Mouse (Mus musculus) mouse trophoblast stem cell (cell line): Measurements from ENCODE around the gene Mki67.
"Not testable (repeated sequence)": the region's sequence is repeated elsewhere in the genome, so short reads cannot be mapped to it uniquely, and the experiment has no call there.

ENCODE experiments used
- in situ Hi-C, 2 experiments: fragments of 300-500 bp; cut with MseI, MboI; formaldehyde crosslinking; loops; 2 replicates in 1 of 2; 3 replicates in 1 of 2; pipeline ENCODE4 v1.15.1; 2025

Gene Mki67

DNA sequence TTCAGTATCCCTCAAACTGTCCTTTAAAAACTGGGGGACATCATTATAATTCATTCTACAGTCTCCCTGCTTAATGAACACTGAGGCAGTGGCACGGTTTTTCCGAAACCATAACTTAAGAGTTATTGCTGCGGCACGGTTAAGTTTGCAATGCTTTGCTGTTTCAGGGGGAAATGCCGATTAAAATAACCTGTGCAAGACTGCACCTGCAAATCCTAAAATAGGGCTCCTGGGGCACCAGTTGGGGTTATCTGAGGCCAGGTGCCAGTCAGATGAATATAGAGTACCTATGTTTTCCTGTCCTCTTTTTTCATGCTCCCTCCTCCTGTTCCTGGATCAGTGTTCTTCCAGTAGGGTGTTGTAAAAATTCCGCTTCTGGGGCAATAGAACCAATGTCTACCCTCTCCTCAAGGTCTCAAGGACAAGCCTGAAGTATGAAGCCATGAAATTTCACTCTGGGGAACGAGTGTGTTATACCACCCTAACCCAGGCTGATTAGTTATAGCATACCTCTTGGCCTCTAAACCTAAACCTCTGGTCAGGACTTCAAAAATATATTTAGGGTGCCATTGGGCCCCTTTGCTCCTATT, 902 bp upstream of the Mki67 start:
- in situ Hi-C loops, result no loop called here

DNA sequence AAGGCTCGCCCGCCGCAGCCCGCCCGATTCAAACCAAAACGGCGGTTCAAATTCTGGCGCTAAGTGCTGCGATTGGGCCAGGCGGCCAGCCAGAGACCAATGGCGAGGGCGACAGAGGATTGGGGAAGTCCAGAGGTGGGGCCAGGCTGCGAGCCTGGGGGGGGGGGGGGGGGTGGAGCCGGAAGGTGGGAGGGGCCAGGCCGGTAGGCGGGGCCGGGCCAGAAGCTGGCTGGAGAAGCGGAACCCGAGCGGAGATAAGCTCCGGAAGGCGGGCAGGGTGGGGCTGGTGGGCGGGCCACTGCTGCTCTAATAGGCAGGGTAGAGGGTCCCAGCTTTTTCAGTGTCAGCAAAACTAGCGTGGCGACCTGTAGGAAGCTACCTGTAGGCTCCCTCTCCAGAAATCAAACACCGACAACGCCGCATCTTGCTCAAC, 300 bp upstream of the Mki67 start:
- in situ Hi-C loops, result no loop called here

DNA sequence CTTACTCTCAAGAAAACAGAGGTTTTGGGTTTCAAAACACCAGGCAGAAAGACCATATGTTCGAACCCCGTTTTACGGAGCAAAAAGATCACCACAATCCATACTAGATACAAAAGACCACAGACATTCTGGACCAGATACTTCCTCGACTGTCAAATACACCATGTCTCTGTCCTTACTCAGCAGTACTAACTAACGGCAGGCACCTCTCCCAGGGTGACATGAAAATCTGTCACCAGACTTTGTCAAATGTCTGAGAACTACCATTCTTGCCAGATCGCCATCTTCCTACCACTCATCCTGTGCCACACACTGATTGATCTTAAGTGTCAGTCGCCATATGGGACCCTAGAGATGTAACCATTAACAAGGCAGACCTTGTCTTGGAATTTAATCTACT, 995 bp downstream of the Mki67 start:
- in situ Hi-C loops, result no loop called here

DNA sequence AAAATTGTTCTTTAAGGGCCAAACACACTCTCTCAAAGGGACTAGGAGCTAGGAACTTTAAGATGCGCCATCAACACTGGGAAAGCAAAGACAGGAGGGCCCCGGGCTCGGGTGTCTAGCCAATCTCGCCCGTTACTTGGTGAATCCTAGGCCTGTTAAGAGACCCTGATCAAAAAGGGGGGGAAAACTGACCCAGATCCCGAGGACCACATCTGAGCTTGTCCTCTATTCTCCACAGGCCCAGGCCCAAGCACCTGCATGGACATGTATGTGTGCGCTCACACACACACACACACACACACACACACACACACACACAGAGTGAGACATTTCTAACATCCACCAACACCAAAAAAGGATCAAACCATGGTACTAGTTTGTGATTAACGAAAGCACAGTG, 2.8 kb downstream of the Mki67 start:
- in situ Hi-C loops, result no loop called here

DNA sequence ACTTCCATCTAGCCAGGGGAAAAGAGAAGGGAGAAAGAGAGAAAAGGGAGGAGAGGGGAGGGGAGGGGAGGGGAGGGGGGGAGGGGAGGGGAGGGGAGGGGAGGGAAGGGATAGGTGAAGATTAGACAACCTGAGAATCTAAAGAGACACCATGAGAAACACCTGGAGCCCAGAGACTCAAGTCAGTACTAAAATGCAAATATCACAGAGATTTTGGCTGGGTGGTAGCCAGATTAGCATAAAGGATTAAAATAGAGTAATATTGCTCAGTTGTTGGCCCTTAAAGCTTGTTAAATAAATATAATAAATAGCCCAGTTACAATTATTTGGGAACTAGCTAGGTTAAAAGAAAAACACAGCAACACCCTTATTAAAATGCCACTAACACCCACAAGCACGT, 3.6 kb downstream of the Mki67 start:
- in situ Hi-C loops, result no loop called here

DNA sequence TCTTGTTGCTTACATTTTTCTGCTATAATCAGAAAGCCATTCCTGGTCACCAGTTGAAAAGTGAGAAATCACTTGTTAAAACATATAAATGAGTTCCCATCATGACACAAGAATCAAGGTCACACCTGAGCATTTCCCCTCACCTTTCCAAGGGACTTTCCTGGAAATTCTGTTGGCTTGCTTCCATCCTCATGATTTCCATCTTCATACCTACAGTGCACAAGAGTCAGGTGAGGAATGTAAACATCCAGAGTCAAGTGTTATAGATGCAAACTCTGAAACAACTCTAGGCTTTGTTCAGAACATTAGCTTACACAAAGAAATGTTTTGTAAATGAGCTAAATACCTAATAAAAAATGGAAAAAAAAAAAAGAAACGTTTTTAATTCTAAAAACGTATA, 5.5 kb downstream of the Mki67 start:
- in situ Hi-C loops, result no loop called here

DNA sequence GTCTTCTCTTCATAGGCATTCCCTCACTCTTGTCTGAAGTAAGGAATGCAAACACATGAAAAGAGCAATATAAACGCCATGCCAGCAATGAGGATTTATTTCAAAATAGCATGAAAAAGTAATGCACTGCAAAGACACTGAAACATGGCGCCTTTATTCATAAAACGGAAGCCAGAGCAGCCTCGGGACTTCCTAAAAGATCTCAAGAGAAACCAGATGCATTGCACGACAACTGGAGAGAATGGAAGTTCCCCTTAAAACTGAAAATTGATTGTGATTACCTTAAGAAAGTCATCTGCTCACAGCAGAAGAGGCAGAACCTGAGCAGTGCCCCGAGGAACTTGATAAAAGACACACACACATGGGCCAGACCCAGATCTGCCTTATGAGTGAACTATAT, 10.4 kb downstream of the Mki67 start:
- in situ Hi-C loops, result no loop called here

DNA sequence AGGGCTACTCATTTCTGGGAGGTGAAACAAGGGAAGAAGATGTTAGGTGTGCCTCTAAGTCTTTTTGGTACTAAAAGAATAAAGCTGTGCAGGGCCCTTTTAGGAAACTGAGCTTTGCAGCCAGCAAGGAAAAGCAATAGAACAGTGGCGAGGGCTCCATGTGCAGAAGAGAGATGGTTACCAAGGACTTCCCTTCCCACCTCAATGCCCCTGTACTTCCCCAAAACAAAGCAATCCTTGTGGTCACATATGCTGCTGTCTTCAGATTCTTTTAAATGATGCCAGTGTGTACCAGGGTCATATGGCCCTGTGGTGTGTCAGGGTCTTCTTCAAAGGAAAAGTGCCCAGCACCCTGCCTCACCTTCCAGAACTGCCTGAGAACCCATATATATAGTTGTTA, 11.1 kb downstream of the Mki67 start:
- in situ Hi-C loops, result no loop called here

DNA sequence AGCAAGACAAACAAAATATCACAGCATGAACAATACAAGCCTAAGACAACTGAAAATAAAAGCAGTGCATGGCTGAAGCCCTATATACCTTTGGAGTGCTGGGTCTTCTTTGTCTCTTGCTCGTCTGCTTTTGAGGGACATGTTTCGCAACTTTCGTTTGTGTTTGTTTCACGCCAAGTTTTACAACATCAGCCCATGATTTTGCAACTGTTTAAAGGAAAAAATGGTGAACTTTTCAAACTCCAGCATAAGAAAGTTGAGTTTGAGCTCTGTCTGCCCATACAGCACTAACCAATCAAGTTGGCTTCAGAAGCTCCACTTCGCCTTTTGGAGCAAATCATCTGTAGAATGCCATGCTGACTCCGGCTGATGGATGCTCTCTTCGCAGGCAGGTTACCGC, 11.9 kb downstream of the Mki67 start:
- in situ Hi-C loops, result no loop called here

DNA sequence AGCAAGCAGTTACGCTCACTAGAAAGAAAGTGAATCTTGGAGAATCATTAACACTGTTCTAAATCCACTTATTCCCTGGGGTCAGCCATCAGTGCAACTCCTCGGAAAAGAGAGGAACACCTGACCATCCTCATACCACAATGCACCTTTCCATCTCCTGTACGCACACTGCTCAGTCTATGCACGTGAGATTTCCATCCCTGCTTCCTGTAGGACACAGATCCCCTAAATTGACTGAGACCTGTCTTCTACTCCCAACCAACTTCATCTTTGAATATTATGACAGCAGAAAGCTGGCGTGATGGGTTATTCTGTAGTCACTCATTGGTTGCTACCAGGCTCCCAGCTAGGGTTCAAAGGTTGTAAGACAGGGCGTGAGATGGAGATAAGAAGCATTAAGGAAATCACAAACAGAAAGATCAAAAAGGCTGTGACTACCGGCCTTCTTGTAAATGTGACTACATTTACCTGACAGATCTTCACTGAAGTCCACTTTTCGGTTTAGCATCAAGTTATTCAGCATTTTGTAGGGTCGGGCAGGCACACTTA, 12.5 kb downstream of the Mki67 start:
- in situ Hi-C loops, result no loop called here

DNA sequence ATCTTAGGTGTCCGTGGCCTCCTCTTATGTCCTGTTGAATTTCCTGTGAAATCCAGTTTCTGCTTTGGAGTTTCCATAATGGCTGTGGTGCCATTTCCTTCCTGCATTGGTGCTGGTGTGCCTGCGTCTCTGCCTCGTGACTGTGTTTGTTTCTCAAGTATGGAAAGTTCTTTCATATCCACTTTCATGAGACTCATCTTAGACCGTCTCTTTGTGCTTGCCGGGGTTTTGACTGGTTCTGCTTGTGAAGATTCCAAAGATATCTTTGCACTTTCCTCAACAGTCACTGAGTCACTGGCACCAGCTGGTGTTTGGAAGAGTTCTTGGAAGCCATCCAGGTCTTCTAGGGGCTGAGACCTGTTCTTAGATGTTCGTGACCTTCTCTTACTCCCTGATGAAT, 16.8 kb downstream of the Mki67 start:
- in situ Hi-C loops, result not testable (repeated sequence)

DNA sequence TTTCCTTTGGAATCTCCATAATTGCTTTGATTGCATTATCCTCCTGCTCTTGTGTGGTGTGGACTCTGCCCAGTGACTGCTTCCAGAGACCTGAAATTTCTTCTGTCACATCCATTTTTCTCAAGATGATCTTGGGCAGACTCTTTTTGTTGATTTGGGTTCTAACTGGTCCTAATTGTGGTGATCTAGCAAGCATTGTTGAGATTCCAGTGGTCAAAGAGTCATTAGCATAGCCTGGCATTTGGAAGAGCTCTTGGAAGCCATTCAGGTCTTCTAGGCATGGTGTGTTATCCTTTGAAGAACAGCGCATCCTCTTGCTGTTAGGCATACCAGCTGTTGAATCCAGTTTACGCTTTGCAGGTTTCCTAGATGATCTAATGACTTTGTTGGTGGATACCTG, 17.8 kb downstream of the Mki67 start:
- in situ Hi-C loops, result no loop called here

DNA sequence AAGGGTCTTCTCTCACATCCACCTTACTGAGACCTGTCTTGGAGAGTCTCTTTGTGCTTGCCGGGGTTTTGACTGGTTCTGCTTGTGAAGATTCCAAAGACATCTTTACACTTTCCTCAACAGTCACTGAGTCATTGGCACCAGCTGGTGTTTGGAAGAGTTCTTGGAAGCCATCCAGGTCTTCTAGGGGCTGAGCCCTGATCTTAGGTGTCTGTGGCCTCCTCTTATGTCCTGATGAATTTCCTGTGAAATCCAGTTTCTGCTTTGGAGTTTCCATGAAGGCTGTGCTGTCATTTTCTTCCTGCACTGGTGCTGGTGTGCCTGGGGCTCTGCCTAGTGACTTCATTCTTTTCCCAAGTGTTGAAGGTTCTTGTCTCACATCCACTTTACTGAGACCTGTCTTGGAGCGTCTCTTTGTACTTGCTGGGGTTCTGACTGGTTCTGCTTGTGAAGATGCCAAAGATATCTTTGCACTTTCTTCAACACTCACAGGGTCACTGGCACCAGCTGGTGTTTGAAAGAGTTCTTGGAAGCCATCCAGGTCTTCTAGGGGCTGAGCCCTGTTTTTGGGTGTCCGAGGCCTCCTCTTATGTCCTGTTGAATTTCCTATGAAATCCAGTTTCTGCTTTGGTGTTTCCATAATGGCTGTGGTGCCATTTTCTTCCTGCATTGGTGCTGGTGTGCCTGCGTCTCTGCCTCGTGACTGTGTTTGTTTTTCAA, 19.0 kb downstream of the Mki67 start:
- in situ Hi-C loops, result not testable (repeated sequence)

DNA sequence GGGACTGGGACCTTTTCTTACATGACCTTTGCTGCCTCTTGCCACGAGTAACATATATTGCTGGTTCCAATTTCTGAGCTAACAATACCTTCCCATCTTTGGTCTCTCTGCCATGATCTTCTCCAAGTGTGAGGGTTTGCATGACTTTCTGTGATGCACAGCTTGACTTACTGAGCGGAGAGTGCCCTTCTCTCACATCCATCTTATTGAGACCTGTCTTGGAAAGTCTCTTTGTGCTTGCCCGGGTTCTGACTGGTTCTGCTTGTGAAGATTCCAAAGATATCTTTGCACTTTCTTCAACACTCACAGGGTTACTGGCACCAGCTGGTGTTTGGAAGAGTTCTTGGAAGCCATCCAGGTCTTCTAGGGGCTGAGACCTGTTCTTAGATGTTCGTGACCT, 20.0 kb downstream of the Mki67 start:
- in situ Hi-C loops, result no loop called here

DNA sequence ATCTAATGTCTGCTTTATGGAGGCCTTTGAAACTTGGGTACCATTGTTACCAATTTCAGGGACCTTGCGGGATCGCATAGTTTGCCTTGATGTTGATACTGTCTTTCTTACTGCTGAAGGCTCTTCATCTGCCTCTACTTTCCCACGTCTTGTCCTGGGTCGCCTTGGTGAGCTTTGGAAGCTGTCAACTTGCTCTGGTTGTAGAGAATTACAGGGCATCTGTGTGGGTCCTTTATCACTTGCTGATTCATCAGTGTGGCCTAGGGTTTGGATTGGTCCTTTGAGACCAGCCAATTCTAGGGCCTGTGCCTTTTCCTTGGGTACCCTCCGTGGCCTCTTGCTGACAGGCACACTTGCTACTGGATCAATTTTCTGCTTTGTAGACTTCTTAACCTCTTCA, 21.4 kb downstream of the Mki67 start:
- in situ Hi-C loops, result no loop called here

DNA sequence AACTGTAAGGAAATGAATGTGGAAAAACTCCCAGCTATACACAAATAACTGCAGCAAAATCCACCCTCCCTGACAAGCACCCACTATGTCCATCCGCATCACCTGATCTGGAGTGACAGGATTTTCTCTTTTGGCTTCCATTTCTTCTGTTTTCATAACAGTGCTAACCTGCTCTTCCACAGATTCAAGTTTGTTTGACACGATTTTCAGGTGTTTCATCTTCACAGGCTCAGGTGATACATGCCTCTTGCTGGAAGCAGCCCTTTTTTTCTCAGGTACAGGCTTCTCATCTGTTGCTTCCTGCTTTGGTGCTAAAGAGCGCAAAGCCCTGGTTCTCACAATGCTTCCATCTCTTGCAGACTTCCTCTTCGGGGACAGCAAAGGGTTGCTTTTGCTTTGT, 22.0 kb downstream of the Mki67 start:
- in situ Hi-C loops, result no loop called here

DNA sequence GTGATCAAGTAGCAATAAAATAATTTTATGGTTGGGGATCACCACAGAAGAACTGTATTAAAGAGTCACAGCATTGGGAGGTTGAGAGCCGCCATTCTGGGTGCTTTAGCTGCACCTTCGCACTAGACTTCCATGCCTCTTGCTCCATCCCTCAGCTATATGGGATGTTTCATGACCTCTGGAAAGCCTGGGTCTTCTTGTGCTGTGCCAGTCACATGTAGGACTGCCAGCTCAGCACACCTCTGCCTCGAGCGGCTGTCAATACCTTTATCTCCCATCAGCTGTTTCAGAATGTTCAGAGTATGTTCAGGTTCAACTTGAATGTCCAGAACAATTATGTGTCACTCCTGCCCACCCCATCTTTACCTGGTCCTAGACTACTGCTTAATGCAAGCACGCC, 24.2 kb downstream of the Mki67 start:
- in situ Hi-C loops, result no loop called here

DNA sequence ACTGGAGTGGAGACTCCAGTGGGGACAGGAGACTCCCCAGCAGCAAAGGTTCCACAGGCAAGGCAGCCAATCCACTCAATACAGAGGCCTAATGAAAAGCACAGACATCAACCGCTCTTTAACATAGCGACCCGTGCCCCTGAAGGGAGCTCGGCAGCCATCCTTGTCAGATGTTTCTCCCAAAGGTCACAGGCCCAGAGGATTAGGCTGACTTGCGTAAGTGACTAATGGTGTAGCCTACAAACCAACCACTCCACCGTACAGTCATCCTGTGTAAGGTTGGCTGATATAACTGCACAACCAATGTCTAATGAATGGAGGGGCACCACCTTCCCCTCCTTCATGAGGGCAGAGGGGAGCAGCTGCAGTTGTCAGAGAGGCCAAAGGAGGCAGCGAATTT, 26.8 kb downstream of the Mki67 start:
- in situ Hi-C loops, result no loop called here

DNA sequence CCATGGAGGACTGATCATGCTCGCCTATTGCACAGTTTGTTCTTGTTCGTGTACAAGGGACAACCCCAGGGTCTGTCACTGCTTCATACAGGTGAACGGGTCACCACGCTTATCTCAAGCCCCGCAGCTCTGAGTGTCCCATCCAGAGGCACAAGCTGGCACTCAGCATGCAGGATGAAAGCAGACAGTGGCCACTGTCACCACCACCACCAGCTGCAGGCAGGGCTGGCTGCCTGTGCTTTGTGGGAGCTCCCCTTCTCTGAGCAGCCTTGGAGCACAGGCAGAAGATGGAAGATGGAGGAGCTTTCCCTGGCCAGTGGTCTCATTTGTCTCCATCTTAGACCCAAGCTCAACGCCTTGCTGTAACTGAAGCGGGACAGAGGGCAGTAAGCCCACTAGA, 31.2 kb downstream of the Mki67 start:
- in situ Hi-C loops, result loop anchor here (5.0 kb wide), 1 partner anchor 52 kb away; no protein-coding TSS in a partner anchor

DNA sequence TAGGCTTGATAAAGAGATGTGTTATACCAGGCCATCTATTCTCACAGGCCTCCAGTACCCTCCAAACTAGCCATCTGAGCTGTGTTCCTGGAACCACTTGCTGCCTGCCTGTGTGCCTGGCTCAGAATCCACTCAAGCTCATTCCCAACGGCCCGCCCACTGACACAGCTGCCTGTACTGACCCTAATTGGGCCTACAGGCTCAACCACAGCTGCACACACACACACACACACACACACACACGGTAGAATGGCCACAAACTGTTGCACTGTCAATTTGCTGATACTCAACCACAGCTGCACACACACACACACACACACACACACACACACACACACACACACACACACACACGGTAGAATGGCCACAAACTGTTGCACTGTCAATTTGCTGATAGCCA, 32.1 kb downstream of the Mki67 start:
- in situ Hi-C loops, result loop anchor here (5.0 kb wide), 1 partner anchor 53 kb away; no protein-coding TSS in a partner anchor

DNA sequence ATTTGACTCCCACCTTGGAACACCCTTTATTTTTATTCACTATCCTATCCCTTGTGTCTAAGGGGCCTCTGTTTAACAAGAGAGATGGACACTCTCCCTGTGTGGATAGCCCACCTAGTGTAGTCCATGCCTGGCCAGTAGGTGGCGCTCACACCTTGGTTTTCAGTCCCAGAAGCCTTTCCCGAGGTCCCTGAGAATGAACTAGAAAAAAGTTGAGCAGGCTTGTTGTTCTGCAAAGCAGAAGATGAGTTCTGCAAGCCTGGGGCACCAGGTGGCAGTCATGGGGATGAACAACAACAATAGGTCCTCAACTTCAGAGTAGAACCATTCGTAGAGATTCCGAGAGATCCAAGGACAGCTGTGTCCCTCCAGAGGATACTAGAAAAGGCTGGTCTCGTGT, 35.8 kb downstream of the Mki67 start:
- in situ Hi-C loops, result loop anchor here (5.0 kb wide), 1 partner anchor 57 kb away; no protein-coding TSS in a partner anchor

DNA sequence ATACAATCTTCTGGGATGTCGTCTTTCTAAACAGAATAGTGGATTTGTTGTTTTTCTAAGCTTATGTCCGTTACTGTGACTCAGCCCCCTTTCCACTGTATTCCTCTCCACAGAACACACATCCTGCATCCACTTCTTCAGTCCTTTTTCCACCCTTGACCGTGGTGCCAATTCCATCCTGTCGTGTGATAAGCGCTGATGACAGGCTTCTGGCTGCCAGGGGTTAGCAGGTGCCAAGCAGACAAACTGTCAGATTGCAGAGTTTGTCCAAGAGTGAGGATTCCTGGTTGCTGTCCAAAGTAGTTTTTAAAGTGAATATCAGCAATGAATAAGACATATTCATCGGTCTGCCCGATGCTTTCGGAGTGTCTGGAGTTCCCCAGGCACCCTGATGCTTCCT, 39.4 kb downstream of the Mki67 start:
- in situ Hi-C loops, result no loop called here

DNA sequence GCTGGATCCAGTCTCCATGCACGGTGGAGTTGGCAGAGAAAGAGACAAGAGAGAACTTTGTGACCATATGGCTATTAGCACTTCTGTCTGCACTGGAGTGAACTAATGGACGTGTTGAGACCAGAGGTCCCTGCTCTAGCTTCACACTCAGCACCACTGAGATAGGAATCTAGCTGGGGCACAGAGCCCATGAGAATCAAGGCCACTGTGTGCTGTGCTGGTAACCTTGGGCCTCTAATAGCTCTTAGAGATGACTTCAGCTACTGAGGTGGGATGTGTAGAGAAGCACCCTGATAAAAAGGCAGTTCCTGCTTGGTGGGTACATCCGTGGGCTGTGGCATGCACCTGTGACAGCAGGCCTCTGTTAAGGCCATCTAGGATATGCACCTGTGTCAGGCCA, 42.6 kb downstream of the Mki67 start:
- in situ Hi-C loops, result no loop called here
